Mouse (Mus musculus) hindbrain, embryonic 11.5 days (tissue): ENCODE data around the gene Tex52. TPM values are rescaled to one million over a fixed set of nuclear protein-coding genes. Genes with fewer than 3 reads are reported as not detected.
A peak's percentile ranks its signal among the peaks of the same experiment; 100 is the strongest.

Experiments used
- ATAC-seq: fragments of 200-750 bp; cut with Nextera tagmentation; 2 replicates; pipeline ENCODE4 v1.8.0; 2017; ENCODE audit warnings: mild to moderate bottlenecking, moderate TSS enrichment, moderate library complexity; ENCODE audit not compliant: low FRiP score
- DNase-seq: peaks from one replicate; pipeline ENCODE4 v3.0.0-alpha.2; 2015; ENCODE audit warnings: low spot score
- H3K27ac ChIP-seq: fragments of 300-500 bp; sonication (generic); 2 replicates; pipeline ENCODE4 v1.5.1; 2014; ENCODE audit warnings: mild to moderate bottlenecking, low read depth, low read length
- H3K27me3 ChIP-seq: fragments of 300-500 bp; sonication (generic); 2 replicates; pipeline ENCODE4 v1.6.1; 2014; ENCODE audit warnings: mild to moderate bottlenecking, low read length, moderate library complexity, mixed read lengths; ENCODE audit not compliant: control insufficient read depth, insufficient read depth
- H3K36me3 ChIP-seq: fragments of 300-500 bp; sonication (generic); 2 replicates; pipeline ENCODE4 v1.6.1; 2014; ENCODE audit warnings: mild to moderate bottlenecking, low read length, moderate library complexity, mixed read lengths; ENCODE audit not compliant: control insufficient read depth, insufficient read depth
- H3K4me1 ChIP-seq: fragments of 300-500 bp; sonication (generic); replicated peaks from 2 replicates; pipeline ENCODE4 v1.6.1; 2014; ENCODE audit warnings: low read length, mixed read lengths; ENCODE audit not compliant: control insufficient read depth, insufficient read depth
- H3K4me2 ChIP-seq: fragments of 300-500 bp; sonication (generic); replicated peaks from 2 replicates; pipeline ENCODE4 v1.6.1; 2014; ENCODE audit warnings: mild to moderate bottlenecking, low read depth, low read length
- H3K4me3 ChIP-seq: fragments of 300-500 bp; sonication (generic); 2 replicates; pipeline ENCODE4 v1.5.1; 2014; ENCODE audit warnings: low read depth, low read length
- H3K9ac ChIP-seq: fragments of 300-500 bp; sonication (generic); 2 replicates; pipeline ENCODE4 v1.6.1; 2014; ENCODE audit warnings: low read depth, low read length
- H3K9me3 ChIP-seq: fragments of 300-500 bp; sonication (generic); 2 replicates; pipeline ENCODE4 v1.6.1; 2016; ENCODE audit warnings: low read length; ENCODE audit not compliant: control insufficient read depth
- WGBS: fragments of 180-500 bp; shearing (Covaris S2); extraction: QIAGEN DNeasy Blood & Tissue Kit; methylation state at CpG from one replicate; pipeline ENCODE4 v1.1.7; 2014; 5-methylcytosine and 5-hydroxymethylcytosine counted together
- polyA plus RNA-seq: library from polyadenylated mRNA; unstranded; fragments of >200 nt; fragmentation: Nextera tagmentation; extraction: Ambion mirVana; gene quantifications from 2 replicates; pipeline ENCODE4 v1.2.1, GENCODE M21; 2014

Gene Tex52
- polyA plus RNA-seq, 1 experiment from 2014 or later, result 0.40 TPM

DNA sequence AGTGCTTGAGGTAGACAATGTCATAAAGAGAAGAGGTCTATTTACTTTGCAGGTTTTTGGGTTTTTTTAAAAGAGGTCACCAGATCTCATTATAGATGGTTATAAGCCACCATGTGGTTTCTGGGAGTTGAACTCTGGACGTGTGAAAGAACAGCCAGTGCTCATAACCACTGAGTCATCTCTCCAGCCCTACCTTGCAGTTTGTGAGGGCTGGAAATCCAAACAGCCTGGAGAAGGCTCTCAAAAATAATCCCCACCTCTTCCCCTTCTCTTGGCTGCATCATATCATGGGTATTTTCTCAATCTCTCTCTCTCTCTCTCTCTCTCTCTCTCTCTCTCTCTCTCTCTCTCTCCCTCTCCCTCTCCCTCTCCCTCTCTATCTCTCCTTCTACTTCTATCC is 15.4 kb downstream of the Tex52 start:
- Histone ChIP-seq H3K36me3 (no peaks in the 10 kb centered on the region), H3K9me3 (no peaks in the 10 kb centered on the region), H3K27me3 (no peaks in the 10 kb centered on the region), H3K9ac (no peak overlapping the region), H3K4me3 (no peak overlapping the region), H3K4me1 (no peaks in the 10 kb centered on the region), H3K4me2 (no peak overlapping the region), H3K27ac (no peak overlapping the region)
- ATAC-seq (no peak), DNase-seq (no peak)
- WGBS, result 56% methylated on average over 1 of the region's 1 CpGs

DNA sequence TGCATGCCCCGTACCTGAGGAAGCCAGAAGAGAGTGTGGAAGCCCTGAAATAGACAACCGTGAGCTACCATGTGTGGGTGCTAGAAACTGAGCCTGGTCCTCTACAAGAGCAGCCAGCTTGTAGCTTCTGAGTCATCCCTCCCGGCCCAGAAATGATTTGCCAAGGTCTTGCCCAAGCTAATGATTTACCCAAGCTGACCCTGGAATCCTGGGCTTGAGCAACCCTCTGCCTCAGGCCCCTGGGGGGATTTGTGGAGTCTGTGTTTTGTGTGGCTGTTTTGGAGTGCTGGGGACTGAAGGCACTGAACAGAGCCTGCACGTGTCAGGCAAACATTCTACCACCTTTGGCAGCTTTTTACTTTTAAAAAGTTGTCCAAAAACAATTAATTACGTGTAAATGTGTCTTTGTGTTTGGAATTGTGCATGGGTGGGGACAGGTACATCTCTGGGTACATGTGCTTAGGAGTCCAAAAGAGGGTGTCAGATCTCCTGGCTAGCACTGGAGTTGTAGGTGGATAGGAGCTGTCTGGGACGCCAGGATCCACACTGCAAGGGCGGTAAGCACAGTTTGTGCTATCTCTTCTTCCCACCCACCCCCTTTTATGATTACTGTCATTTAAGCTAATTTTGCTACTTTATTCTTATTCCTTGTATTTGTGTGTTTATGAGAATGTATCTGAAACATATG is 22.5 kb downstream of the Tex52 start:
- Histone ChIP-seq H3K36me3 (no peaks in the 10 kb centered on the region), H3K4me2 (no peak overlapping the region), H3K4me3 (no peak overlapping the region), H3K9me3 (no peaks in the 10 kb centered on the region), H3K27me3 (no peaks in the 10 kb centered on the region), H3K27ac (no peak overlapping the region), H3K9ac (no peak overlapping the region), H3K4me1 (no peaks in the 10 kb centered on the region)
- ATAC-seq (no peak), DNase-seq (no peak)
- 81% methylated on average over 7 of the region's 7 CpGs for WGBS

DNA sequence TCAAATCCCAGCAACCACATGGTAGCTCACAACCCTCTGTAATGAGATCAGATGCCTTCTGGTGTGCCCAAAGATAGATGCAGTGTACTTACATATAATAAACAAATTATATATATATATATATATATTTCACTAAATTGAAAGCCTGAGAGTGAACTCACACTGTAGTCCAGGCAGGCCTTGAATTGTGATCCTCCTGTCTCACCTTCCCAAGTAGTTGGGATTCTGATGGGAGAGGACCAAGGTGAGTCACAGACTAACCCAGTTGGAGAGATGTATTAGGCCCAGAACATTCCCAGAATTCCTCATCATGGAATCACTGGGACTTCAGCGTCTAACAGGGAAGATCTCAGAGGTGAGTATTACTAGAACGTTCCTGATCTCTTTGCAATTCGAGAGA is 23.7 kb downstream of the Tex52 start, which contains the start of gene Nrip2:
Gene Nrip2 (plus strand): TSS at position 301 of the 400 bp plus-strand sequence.
- Histone ChIP-seq H3K27ac (no peak within 1 kb of the TSS), H3K4me1 (no peaks in the 10 kb centered on the region), H3K9me3 (no peaks in the 10 kb centered on the region), H3K4me2 (peak within 1 kb of the TSS; percentile 12; the same call in 1 of the 2 replicates), H3K9ac (no peak within 1 kb of the TSS), H3K27me3 (no peaks in the 10 kb centered on the region), H3K36me3 (no peaks in the 10 kb centered on the region), H3K4me3 (no peak within 1 kb of the TSS)
- DNase-seq (no peak), ATAC-seq (no peak)
- 83% methylated on average over 3 of the region's 3 CpGs for WGBS

DNA sequence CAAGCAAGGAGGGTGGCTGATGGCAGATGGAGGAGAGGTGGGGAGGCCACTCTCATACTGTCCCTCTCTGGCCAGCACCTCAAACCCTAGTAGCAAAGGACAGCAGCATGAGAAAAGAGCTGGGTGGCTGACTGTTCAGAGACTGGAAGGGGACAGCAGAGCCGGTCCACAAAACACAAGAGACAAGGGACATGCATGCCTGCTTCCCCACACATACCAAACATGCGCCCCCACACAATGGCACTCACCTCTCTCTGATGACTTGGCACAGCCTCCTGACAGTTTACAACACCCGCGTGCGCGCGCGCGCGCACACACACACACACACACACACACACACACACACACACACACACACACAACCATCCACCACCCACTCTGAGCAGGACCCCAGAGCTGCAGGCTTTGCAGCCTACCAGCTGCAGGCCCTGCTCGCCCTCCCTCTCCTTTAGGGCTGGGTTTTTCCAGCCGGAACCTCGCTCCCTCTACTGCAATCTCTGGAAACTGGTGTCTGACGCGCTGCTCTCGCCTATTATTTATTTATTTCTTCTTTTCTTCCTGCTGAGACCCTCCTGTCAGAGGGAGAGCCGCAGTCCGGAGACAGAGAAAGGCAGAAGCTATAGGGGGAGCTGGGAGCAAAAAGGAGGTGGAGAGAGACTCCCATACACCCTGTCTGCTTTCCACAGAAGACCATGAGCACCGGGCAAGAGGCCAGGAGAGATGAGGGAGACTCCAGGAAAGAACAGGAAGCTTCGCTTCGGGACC is 24.3 kb downstream of the Tex52 start:
- WGBS, result 46% methylated on average over 20 of the region's 21 CpGs
- DNase-seq, result peak; percentile 18

DNA sequence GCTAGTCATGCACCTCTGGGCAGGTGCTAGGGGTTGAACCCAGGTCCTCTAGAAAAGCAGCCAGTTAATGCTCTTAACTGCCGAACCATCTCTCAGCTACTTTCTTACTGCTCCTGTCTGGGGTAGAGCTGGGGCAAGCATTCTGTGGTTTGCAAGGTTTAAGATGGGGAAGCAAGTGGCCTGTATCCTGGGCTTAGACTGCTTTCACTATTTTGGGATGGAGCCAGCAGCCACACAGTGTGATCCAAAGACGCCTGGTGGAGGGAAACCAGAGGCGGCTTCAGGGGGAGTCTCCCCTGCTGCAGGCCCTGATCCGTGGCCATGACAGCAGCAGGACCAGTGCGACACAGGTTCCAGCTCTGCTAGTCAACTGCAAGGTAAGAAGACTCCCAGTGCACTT is 29.5 kb downstream of the Tex52 start:
- Histone ChIP-seq H3K9me3 (no peaks in the 10 kb centered on the region), H3K4me1 (no peaks in the 10 kb centered on the region), H3K4me2 (no peak overlapping the region), H3K36me3 (peaks cover 5% of the 10 kb centered on the region; the same call in 1 of the 2 replicates), H3K4me3 (no peak overlapping the region), H3K9ac (no peak overlapping the region), H3K27me3 (no peaks in the 10 kb centered on the region), H3K27ac (no peak overlapping the region)
- ATAC-seq, result no peak
- 67% methylated on average over 5 of the region's 5 CpGs for WGBS
- no peak for DNase-seq

More for the DNA sequence above, 24.3 kb downstream of the Tex52 start:
- Histone ChIP-seq H3K27me3 (no peaks in the 10 kb centered on the region), H3K27ac (no peak overlapping the region), H3K4me1 (no peaks in the 10 kb centered on the region), H3K4me2 (peak overlapping the region; percentile 12; the same call in 1 of the 2 replicates), H3K4me3 (no peak overlapping the region), H3K9ac (no peak overlapping the region), H3K9me3 (no peaks in the 10 kb centered on the region), H3K36me3 (no peaks in the 10 kb centered on the region)
- peak; percentile 63 for ATAC-seq

DNA sequence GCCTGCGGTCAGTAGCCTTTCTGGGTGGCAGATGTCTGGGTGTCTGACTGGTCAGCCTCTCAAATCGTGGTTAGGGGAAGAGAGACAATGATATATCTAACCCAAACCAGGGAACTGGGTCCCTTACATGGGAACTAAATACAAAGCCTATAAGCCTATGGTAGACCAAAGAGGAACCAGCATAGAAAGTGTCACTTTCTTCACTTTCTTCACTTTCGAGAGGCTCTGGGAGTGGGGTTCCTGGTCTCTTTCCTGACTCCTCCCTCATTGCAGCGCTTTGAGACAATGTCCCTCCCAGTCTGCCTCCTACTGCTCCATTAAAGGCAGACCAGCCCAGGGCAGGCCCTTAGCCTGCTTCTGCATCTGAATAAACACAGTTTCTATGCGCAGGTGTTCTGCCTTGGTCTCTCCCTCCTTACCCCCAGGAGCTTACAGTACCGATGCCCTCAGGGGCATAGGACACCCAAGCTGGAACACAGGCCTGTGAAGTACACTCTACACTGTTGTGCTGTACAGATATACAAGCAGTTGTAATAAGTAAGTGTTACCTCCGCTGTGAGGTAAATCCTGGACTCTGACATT is 33.4 kb downstream of the Tex52 start:
- Histone ChIP-seq H3K9ac (no peak overlapping the region), H3K4me1 (no peaks in the 10 kb centered on the region), H3K4me2 (no peak overlapping the region), H3K27ac (no peak overlapping the region), H3K36me3 (peaks cover 7% of the 10 kb centered on the region; the same call in 1 of the 2 replicates), H3K9me3 (no peaks in the 10 kb centered on the region), H3K4me3 (no peak overlapping the region), H3K27me3 (no peaks in the 10 kb centered on the region)
- WGBS, result 85% methylated on average over 7 of the region's 7 CpGs
- DNase-seq (no peak), ATAC-seq (no peak)

DNA sequence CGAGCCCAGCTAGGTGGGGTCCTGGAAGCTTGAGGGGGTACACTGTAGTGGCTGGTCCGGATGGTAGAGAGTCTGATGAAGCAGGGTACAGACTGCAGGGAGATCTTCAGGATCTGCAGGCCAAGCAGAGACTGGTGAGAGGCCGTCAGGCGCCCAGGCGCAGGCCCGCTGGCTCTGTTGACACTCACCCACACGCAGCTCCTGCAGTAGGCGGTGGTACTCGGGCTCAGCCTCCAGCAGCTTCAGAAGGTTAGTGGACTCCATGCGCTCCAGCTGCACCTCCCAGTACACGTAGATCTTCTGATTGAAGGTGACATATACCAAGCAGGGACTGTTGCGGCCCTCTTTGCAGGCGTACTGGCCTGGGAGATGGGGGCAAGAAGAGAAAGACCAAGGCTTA is 35.0 kb downstream of the Tex52 start:
- Histone ChIP-seq H3K9ac (no peak overlapping the region), H3K9me3 (no peaks in the 10 kb centered on the region), H3K27ac (no peak overlapping the region), H3K4me2 (no peak overlapping the region), H3K4me3 (no peak overlapping the region), H3K36me3 (peaks cover 7% of the 10 kb centered on the region; the same call in 1 of the 2 replicates), H3K4me1 (no peaks in the 10 kb centered on the region), H3K27me3 (no peaks in the 10 kb centered on the region)
- ATAC-seq (no peak), DNase-seq (no peak)
- whole genome bisulfite sequencing, result 93% methylated on average over 13 of the region's 13 CpGs

DNA sequence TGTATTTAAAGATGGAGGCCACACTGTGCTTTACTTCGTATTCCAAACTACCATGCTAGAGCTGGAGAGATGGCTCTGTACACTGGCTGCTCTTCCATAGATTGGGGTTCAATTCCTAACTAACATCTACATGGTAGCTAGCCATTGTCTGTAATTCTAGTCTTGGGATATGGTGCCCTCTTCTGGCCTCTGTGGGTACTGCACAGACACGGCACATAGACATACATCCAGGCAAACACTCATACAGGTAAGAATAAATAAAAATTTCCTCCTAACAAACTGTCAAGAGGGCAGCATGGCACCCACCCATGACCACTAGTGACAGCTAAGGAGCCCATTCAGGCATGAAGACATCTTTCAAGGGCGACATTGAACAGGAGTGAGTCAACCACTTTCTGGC is 35.9 kb downstream of the Tex52 start:
- 14% methylated on average over 3 of the region's 3 CpGs for WGBS
- Histone ChIP-seq H3K27me3 (no peaks in the 10 kb centered on the region), H3K4me1 (no peaks in the 10 kb centered on the region), H3K9ac (no peak overlapping the region), H3K27ac (no peak overlapping the region), H3K4me3 (no peak overlapping the region), H3K4me2 (no peak overlapping the region), H3K36me3 (peaks cover 7% of the 10 kb centered on the region; the same call in 1 of the 2 replicates), H3K9me3 (no peaks in the 10 kb centered on the region)
- peak; percentile 87 for DNase-seq
- ATAC-seq, result peak; percentile 50; the same call in 1 of the 2 replicates
